Mouse (Mus musculus) forelimb bud, embryonic 11.5 days (tissue): ENCODE measurements around the gene Olfr1555-ps1.
"Not testable (repeated sequence)": the region's sequence is repeated elsewhere in the genome, so short reads cannot be mapped to it uniquely, and the experiment has no call there.

Experiments used
- DNase-seq: peaks from one replicate; pipeline ENCODE4 v3.0.0-alpha.2; 2012; ENCODE audit warnings: low read depth, low spot score

Olfr1555-ps1 gene

GRCm38 (mm10) chr19:12170062-12170599 lies at the start of gene Olfr1555-ps1:
Gene Olfr1555-ps1 (minus strand): TSS chr19:12170112.
- DNase-seq, result not testable (repeated sequence)

- no peak for DNase-seq
Observed at GRCm38 (mm10) chr19:12200334-12200733, 30.4 kb upstream of the Olfr1555-ps1 start, which contains the start of gene Olfr1431. Gene Olfr1431 (plus strand): TSS chr19:12200634.

DNA sequence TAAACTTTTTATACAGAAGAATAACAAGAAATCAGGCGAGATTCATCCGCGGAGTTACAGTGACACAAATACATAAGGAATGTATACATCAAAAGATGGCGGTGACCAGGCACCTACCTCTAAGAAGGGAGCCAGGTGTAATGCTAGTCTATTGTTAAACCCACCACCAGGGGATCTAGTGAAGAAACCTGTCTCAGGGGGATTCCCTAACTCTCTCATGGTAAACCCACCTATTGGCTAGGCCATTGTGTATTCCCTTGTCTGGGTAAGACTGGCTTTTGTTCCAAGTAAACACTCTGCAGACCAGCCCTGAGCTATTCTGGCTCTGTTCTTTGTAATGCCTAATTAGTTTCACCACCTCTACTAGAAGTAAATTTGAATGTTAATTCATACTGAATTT lies 29.2 kb upstream of the Olfr1555-ps1 start:
- not testable (repeated sequence) for DNase-seq

DNA sequence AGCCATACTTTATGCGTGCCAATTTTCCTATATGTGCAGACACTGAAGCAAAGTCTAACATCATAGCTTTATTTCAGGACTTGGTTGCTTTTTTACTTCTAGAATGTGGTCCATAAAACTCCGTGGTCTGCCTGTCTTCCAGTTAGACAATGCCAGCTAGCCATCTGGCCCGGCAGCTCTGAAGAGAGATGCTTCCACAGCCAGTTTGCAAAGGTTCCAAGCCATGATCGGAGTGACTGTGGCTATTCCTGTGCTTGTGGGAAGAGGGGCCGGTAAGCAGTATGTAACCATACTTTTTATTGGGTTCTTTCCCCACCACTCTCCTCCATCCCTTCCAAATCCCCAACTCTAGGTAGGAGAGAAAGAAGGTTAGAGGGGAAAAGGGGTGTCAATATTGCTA lies 5.5 kb upstream of the Olfr1555-ps1 start:
- DNase-seq, result not testable (repeated sequence)

DNA sequence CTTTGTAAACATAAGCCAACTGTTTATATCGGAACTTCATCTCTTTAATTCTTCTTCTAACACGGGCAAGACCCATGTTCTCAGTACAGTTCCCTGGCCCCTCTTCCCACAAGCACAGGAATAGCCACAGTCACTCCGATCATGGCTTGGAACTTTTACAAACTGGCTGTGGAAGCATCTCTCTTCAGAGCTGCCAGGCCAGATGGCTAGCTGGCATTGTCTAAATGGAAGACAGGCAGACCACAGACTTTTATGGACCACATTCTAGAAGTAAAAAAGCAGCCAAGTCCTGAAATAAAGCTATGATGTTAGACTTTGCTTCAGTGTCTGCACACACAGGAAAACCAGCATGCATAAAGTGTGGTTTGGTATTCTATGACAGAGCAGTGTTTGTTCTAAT lies 24.5 kb downstream of the Olfr1555-ps1 start:
- no peak for DNase-seq

DNA sequence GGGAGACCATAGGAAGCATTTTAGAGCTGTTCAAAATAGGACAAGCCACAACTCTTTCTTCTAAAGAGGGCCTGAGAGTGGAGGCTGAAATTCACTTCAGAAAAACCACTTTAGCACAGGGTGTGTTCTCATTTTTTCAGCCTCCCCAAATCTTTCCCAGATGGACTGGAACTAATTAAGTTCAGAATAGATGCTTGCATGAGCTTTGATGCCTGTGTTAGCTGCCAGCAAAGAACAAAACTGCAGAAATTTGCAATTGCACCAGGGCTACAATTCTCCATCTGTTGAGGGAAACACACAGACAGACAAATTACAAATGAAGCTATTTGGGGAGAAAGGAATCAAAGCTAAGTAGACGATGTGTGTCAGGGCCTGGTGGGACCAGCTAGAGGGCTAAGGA lies 26.6 kb downstream of the Olfr1555-ps1 start:
- peak; percentile 34 for DNase-seq

DNA sequence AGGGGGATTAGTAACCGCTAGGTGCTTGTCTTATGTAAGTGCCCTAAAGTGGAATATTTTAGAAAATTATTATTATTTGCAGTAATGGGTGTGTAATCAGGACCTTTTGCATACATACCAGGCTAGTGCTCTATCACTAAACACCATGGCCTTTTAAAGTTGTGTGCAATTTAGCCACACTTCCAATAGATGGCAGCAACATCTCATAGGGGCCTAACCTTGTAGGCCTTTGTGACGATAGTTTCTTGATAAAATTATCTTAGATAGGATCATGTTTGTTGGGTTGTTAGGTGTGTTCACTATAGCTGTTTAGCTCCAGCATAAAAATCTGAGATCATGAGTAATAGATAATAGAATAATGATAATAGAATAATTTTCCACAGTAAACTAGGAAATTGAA lies 35.6 kb downstream of the Olfr1555-ps1 start:
- peak; percentile 16 for DNase-seq

DNA sequence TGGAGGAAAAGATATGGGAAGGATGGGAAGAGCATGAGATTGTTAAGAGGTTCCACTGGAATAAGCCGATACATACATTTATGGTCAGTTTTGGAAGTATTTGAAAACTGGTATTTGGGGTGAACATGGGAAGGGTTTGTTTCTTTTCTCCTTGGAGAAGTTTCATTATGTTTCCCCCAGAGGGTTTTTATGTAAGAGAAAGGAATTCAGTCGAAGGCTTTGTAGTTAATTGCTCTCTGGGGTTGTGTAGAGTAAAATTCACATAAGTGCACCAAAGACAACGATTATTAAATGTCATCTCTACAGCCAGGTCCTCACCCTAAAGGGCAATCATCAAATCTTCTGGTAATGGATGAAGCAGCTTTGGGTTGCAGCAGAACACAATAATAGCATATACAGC lies 46.8 kb downstream of the Olfr1555-ps1 start, which contains the start of gene Olfr76:
Olfr76 (minus strand) TSS at position 101 of the 400 bp plus-strand sequence.
- no peak for DNase-seq

- DNase-seq, result no peak
Observed at GRCm38 (mm10) chr19:12116464-12116863, 53.4 kb downstream of the Olfr1555-ps1 start.

GRCm38 (mm10) chr19:12115797-12116196 lies 54.1 kb downstream of the Olfr1555-ps1 start, which contains the start of gene Olfr1428:
Gene Olfr1428 (minus strand): TSS chr19:12115897.
- DNase-seq, result no peak
